Mouse (Mus musculus) Patski (cell line): ENCODE results near the gene Esyt2. TPM values are rescaled to one million over a fixed set of nuclear protein-coding genes. Genes with fewer than 3 reads are reported as not detected.

Experiments
- ATAC-seq: fragments of 100-300 bp; one replicate; pipeline ENCODE4 v1.8.0; 2021
- CTCF ChIA-PET: fragments of 350-600 bp; sonication (Branson Sonifier 250); formaldehyde crosslinking; loops from one replicate; lab custom pipeline; 2022; ENCODE audit warnings: inconsistent platforms; lab: Charles Lee
- POLR2A ChIA-PET: fragments of 350-600 bp; sonication (Branson Sonifier 250); formaldehyde crosslinking; loops from one replicate; lab custom pipeline; 2022; ENCODE audit warnings: antibody characterized with exemption, inconsistent platforms; lab: Charles Lee
- DNase-seq: peaks from one replicate; pipeline ENCODE4 v3.0.0-alpha.2; 2011; ENCODE audit warnings: low read depth, low spot score
- H3K27me3 ChIP-seq: fragments of 371-371 bp; one replicate; pipeline ENCODE4 v1.5.1; 2021
- CTCF ChIP-seq: fragments of 100-300 bp; IDR thresholded peaks from one replicate; pipeline ENCODE4 v1.5.1; 2021
- in situ Hi-C: fragments of 300-500 bp; cut with MboI; formaldehyde crosslinking; loops from 3 replicates; pipeline ENCODE4 v1.11.1; 2018; ENCODE audit warnings: low pct_unique_long_range_greater_than_20kb, mixed read lengths
- polyA plus RNA-seq: library from polyadenylated mRNA; unstranded; gene quantifications from one replicate; pipeline ENCODE4 v1.2.3, GENCODE M21; 2021

Esyt2 gene
- polyA plus RNA-seq: 27.0 TPM

DNA sequence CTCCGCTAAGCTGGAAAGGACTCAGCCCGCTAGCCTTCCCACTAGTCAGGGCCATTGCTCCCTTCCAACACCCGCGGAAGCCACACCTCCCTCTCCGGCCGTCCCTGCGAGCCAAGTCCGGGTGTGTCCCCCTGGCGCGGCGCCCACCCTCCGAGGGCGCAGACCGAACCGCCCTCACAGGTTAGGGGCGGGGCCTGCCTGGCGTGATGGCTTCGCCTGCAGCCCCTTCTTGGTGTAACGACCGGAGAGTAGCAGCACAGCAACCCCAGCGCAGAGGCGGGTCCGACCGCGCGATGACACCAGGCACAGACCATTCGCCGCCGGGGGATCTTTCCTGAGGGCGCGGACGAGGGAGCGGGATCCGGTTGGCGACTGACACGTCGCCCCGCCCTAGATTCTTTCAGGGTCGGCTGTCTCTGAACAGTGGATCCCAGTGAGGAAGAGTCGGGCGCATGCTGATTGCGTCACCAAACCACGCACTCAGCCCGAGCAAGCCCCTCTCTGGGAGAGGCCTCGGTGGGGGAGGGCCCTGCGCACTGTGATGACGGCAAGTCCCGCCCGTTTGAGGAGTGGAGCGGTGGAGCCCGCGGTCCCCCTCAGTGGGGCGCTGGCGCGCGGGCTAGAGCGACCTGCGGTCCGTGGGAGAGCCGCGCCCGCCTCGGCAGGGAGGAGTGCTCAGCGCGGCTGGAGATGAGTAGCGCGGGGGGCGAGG lies at the start of gene Esyt2:
Esyt2 (plus strand) TSS at position 544 of the 712 bp plus-strand sequence.
- DNase-seq: peak; percentile 95
- in situ Hi-C loops: loop anchor here (5.0 kb wide), 1 partner anchor 126 kb away; the partner anchor contains the start of gene Ncapg2

DNA sequence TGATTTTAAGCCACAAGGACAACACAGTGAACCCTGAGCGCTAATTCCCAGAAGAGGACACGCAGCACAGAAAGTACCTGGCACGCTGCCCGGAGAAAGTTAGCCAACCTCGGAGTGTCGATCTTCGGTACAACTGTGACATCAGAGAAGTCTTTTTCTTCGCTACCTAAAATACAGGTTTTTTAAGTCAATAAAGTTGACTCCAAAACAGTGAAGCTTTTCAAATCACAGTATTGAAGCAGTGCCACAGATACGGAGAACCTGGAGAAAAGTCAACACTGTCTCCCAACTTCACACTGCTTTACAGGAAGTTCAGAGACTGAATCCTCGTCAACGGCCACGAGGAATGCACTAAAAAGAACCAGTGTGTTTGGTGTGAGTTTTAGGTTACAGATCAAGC lies 49.4 kb upstream of the Esyt2 start:
- ATAC-seq (peak; percentile 68), DNase-seq (peak; percentile 58)
- in situ Hi-C loops: no loop called here
- ChIA-PET POLR2A (no interaction called here), CTCF (no interaction called here)
- no peaks in the 10 kb centered on the region for H3K27me3 ChIP-seq
- TF ChIP-seq CTCF: no peak

More for the DNA sequence above, at the start of gene Esyt2:
- H3K27me3 ChIP-seq: no peaks in the 10 kb centered on the region
- CTCF ChIA-PET: interaction anchor here (0.8 kb wide), 1 partner anchor 22 kb away, joined by 3 read pairs; no protein-coding TSS in a partner anchor
- ATAC-seq: peak; percentile 89
- POLR2A ChIA-PET: no interaction called here
- TF ChIP-seq CTCF: no peak

DNA sequence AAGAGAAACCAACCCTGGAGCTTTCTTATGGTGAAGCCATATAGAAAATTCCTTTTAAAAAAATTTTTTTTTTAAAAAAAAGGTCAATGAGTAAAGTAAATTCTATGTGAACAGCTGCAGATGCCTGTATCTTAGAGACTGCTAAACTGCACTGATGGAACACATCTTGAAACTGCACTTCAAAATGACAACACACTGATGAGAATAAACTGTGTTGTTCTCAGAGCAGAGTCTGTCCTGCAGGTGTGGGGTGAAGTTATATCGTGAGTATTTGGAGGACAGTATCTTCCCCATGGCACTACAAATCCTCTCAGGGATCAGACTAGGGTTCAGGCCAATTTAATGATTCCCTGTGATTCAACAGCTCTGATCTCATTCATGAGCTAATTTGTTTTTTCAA lies 48.9 kb upstream of the Esyt2 start:
- no peak for DNase-seq
- ChIA-PET CTCF (interaction anchor here (0.7 kb wide), 1 partner anchor 30 kb away, joined by 3 read pairs; no protein-coding TSS in a partner anchor), POLR2A (no interaction called here)
- no peaks in the 10 kb centered on the region for H3K27me3 ChIP-seq
- peak; percentile 10 for ATAC-seq
- in situ Hi-C loops: no loop called here
- TF ChIP-seq CTCF: no peak

DNA sequence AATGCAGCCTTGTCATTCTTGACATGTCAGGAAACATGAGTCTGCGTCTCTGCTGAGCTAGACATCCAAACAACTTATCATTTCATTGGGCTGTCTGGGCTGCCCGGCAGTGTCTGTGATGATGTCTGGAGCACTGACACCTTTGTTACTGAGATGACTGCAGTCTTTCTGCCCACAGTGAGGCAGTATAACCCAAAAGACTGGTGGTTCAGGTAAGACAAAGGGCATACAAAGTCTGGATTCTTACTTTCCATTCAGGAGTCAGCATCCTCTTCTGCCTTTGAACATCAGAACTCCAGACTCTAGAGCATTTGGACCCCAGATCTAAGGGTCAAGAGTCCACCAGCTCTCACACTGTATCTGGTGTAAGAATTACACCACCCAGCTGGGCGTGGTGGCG lies 45.6 kb upstream of the Esyt2 start:
- in situ Hi-C loops: no loop called here
- DNase-seq: no peak
- no peak for ATAC-seq
- ChIA-PET CTCF (interaction anchor here (1.5 kb wide), 1 partner anchor 29 kb away, joined by 3 read pairs; no protein-coding TSS in a partner anchor), POLR2A (no interaction called here)
- no peak for TF ChIP-seq CTCF
- no peaks in the 10 kb centered on the region for H3K27me3 ChIP-seq

DNA sequence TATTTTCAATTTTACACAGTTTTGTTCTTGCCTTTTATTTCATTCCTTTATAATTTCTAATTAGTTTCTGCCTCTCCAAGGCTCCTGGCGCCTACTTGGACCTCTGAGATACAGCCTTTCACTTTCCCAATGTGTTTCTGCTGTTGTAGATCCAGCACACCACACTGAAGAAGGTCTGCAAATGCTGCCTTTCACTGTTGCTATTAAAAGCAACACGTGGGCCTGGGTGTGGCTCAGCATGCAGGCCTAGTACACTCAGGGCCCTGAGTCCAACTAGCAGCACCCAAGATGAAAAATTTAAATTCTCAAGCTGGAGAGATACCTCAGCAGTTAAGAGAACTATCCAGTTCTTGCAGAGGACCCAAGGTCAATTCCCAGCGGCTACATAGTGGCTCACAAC lies 44.3 kb upstream of the Esyt2 start:
- no peak for TF ChIP-seq CTCF
- no peak for DNase-seq
- in situ Hi-C loops: no loop called here
- ATAC-seq: no peak
- ChIA-PET CTCF (no interaction called here), POLR2A (no interaction called here)
- H3K27me3 ChIP-seq: no peaks in the 10 kb centered on the region

DNA sequence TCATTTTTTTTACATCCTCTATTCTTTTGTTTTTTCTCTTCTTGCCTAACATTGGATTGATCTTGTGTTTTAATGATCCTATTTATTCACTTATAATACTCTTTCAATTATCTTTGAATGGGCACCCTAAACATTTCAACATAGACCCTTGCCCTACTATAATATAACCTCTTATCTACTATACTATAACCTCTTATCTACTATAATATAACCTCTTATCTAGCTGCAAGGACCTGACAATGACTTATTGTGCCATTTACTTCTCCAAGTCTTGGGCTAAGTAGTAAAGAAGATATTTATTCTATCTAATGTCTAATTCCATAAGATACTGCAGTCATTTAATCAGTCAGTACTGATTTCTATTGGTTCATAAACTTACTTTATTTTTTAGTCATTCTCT lies 42.6 kb upstream of the Esyt2 start:
- in situ Hi-C loops: no loop called here
- H3K27me3 ChIP-seq: no peaks in the 10 kb centered on the region
- no peak for TF ChIP-seq CTCF
- DNase-seq: no peak
- ATAC-seq: no peak
- CTCF ChIA-PET: no interaction called here
- POLR2A ChIA-PET: no interaction called here

DNA sequence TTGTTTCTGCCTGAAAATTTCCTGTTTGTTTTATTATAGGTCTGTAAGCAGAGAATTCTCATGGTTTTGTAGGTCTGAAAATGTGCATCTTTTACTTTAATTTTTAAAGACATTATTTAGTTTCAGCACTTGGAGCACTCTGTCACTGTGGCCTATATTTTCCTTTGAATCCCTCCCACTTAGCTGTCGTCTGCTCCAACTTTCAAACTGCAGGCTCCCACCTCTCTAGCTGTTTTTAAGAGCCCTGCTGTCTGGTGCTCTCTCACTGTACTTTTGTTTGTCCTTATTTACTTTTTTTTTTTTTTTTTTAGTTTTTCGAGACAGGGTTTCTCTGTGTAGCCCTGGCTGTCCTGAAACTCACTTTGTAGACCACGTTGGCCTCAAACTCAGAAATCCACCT lies 42.2 kb upstream of the Esyt2 start:
- in situ Hi-C loops: no loop called here
- ChIA-PET POLR2A (no interaction called here), CTCF (no interaction called here)
- no peak for ATAC-seq
- TF ChIP-seq CTCF: no peak
- no peaks in the 10 kb centered on the region for H3K27me3 ChIP-seq
- no peak for DNase-seq

DNA sequence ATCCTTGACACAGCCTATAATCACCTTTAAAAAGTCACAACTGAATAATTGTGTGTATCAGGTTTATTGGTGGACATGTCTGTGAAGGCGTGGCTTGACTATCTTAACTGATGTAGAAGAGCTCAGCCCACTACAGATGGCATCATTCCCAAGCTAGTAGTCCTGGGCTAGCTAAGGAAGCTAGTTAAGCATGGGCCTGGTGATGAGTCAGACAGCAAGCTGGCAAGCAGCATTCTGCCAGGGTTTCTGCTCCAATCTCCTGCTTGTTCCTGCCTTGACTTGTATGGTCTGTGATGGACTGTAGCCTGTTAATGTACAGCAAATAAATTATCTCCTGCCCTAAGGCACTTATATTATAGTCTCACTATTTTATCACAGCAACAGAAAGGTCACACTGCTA lies 36.4 kb upstream of the Esyt2 start:
- no peaks in the 10 kb centered on the region for H3K27me3 ChIP-seq
- ATAC-seq (peak; percentile 69), DNase-seq (no peak)
- TF ChIP-seq CTCF: no peak
- in situ Hi-C loops: no loop called here
- ChIA-PET POLR2A (no interaction called here), CTCF (no interaction called here)

DNA sequence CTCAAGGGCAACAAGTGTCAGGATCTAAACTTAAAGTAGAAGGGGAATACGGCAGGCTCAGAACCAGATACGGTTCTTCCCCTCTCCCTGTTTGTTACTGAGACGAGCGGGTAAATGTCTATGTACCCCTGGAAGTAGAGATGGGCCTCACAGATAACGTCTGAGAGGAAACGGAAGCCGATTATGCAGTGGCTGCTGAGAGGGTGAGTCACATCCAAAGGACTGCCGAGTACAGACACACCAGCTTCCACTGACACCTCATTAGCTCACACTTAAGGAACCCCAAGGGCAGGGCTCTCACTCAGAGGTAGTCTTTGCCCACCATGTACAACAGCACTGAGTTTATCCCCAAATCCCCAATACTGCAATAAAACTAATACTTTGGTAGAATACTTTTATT lies 26.3 kb upstream of the Esyt2 start:
- POLR2A ChIA-PET: no interaction called here
- no peak for ATAC-seq
- in situ Hi-C loops: no loop called here
- no peak for DNase-seq
- TF ChIP-seq CTCF: no peak
- CTCF ChIA-PET: no interaction called here
- H3K27me3 ChIP-seq: no peaks in the 10 kb centered on the region

DNA sequence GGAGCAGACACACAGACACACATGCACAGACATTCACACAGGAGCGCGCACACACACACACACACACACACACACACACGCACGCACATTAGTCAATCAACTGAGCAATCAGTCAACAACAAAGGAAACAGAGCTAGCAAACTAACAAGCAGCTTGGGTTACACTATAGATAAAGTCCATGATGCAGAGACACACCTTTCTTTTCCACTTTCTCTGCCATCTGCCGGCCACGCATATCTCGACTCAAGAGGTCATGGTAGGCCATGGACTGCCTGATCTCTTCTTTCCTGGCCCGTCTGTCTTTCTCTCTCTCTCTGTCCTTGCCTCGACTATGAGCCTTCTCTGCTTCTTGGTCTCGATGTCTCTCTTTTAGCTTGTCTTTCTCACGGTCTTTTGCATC lies 25.4 kb upstream of the Esyt2 start:
- in situ Hi-C loops: no loop called here
- ChIA-PET CTCF (interaction anchor here (1.1 kb wide), 1 partner anchor 53 kb away, joined by 3 read pairs; no protein-coding TSS in a partner anchor), POLR2A (no interaction called here)
- H3K27me3 ChIP-seq: no peaks in the 10 kb centered on the region
- DNase-seq: no peak
- ATAC-seq: no peak
- no peak for TF ChIP-seq CTCF

DNA sequence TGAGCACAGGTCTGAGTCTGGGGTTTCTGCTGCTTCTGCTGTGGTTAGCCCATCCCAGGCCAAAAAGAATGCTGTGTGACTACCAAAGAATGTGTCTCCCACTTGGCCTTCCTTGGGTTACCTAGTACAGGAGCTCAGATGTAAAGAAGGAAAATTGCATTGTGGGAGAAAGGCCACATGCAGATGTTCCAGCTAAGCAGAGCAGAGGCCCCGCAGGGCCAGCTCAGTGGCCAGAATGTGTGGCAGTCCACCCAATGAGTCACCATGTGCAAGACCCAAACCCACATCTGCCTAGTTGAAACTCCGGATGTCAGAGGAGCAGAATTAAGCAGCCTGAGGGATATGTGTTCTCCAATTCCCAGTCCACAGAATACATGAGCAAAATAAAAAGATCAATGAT lies 22.7 kb upstream of the Esyt2 start:
- CTCF ChIA-PET: interaction anchor here (0.8 kb wide), 1 partner anchor 22 kb away, joined by 3 read pairs; no protein-coding TSS in a partner anchor
- DNase-seq (no peak), ATAC-seq (no peak)
- in situ Hi-C loops: no loop called here
- POLR2A ChIA-PET: no interaction called here
- no peaks in the 10 kb centered on the region for H3K27me3 ChIP-seq
- no peak for TF ChIP-seq CTCF
